Mouse (Mus musculus) heart, adult 11 months (tissue): ENCODE results near the gene Ccdc110.

Experiments used
- DNase-seq: peaks from one replicate; pipeline ENCODE4 v3.0.0; 2022

The Ccdc110 gene

GRCm38 (mm10) chr8:45986665-45987064, 52.2 kb downstream of the Ccdc110 start:
- DNase-seq = no peak

GRCm38 (mm10) chr8:45988189-45988588, 53.8 kb downstream of the Ccdc110 start:
- DNase-seq = no peak

GRCm38 (mm10) chr8:45990631-45991310, 56.4 kb downstream of the Ccdc110 start:
- no peak for DNase-seq
